Mouse (Mus musculus) limb, embryonic 14.5 days (tissue): Measurements from ENCODE around the gene Cfap97d1. TPM values are rescaled to one million over a fixed set of nuclear protein-coding genes. Genes with fewer than 3 reads are reported as not detected.

Source experiments
- ATAC-seq: fragments of 200-750 bp; cut with Nextera tagmentation; 2 replicates; pipeline ENCODE4 v1.8.0; 2017; ENCODE audit warnings: low read depth, moderate number of reproducible peaks, moderate TSS enrichment; ENCODE audit not compliant: low FRiP score
- DNase-seq: peaks from one replicate; pipeline ENCODE4 v3.0.0-alpha.2; 2015; ENCODE audit warnings: low spot score
- H3K27ac ChIP-seq: fragments of 300-500 bp; sonication (generic); replicated peaks from 2 replicates; pipeline ENCODE4 v1.5.1; 2014; ENCODE audit warnings: low read depth, mild to moderate bottlenecking, low read length, moderate library complexity, mixed read lengths
- H3K27me3 ChIP-seq: fragments of 300-500 bp; sonication (generic); 2 replicates; pipeline ENCODE4 v1.6.1; 2014; ENCODE audit warnings: low read length, mixed read lengths; ENCODE audit not compliant: control insufficient read depth, insufficient read depth
- H3K36me3 ChIP-seq: fragments of 300-500 bp; sonication (generic); 2 replicates; pipeline ENCODE4 v1.6.1; 2014; ENCODE audit warnings: mild to moderate bottlenecking, low read length, moderate library complexity, mixed read lengths; ENCODE audit not compliant: control insufficient read depth, insufficient read depth
- H3K4me1 ChIP-seq: fragments of 300-500 bp; sonication (generic); 2 replicates; pipeline ENCODE4 v1.6.1; 2014; ENCODE audit warnings: antibody characterized with exemption, low read length, mixed read lengths; ENCODE audit not compliant: control insufficient read depth, insufficient read depth
- H3K4me2 ChIP-seq: fragments of 300-500 bp; sonication (generic); replicated peaks from 2 replicates; pipeline ENCODE4 v1.6.1; 2014; ENCODE audit warnings: low read depth, mild to moderate bottlenecking, low read length, moderate library complexity; ENCODE audit not compliant: severe bottlenecking
- H3K4me3 ChIP-seq: fragments of 300-500 bp; sonication (generic); replicated peaks from 2 replicates; pipeline ENCODE4 v1.5.1; 2014; ENCODE audit warnings: low read length
- H3K9ac ChIP-seq: fragments of 300-500 bp; sonication (generic); 2 replicates; pipeline ENCODE4 v1.6.1; 2014; ENCODE audit warnings: mild to moderate bottlenecking, low read depth, low read length, moderate library complexity; ENCODE audit not compliant: severe bottlenecking
- H3K9me3 ChIP-seq: fragments of 300-500 bp; sonication (generic); 2 replicates; pipeline ENCODE4 v1.6.1; 2016; ENCODE audit warnings: low read length; ENCODE audit not compliant: control insufficient read depth
- POLR2A ChIP-seq: fragments of 200-500 bp; IDR thresholded peaks from 2 replicates; pipeline ENCODE4 v1.8.0; 2012; ENCODE audit warnings: inconsistent platforms, mild to moderate bottlenecking, moderate library complexity, borderline replicate concordance; ENCODE audit not compliant: insufficient read depth, insufficient read length; ENCODE audit errors: extremely low read depth
- WGBS: fragments of 180-500 bp; shearing (Covaris S2); extraction: QIAGEN DNeasy Blood & Tissue Kit; methylation state at CpG from one replicate; pipeline ENCODE4 v1.1.7; 2014; 5-methylcytosine and 5-hydroxymethylcytosine counted together
- polyA plus RNA-seq, 2 experiments: library from polyadenylated mRNA; depleted of rRNA in 1 of 2; stranded (reverse) in 1 of 2; unstranded in 1 of 2; fragments of >200 nt; fragmentation: Nextera tagmentation in 1 of 2; extraction: Ambion mirVana in 1 of 2; gene quantifications; 2 replicates each; pipeline versions ENCODE4 v1.2.1 to v1.2.3; 2012 to 2014

Cfap97d1 gene
- polyA plus RNA-seq, 2 experiments: not detected

- Histone ChIP-seq H3K4me3 (no peak overlapping the region), H3K9me3 (0 out of 2 replicates have a peak, but pooled peaks cover under 1% of the 10 kb centered on the region), H3K4me2 (peak overlapping the region; percentile 24; the same call in 1 of the 2 replicates), H3K36me3 (no peaks in the 10 kb centered on the region), H3K4me1 (no peaks in the 10 kb centered on the region), H3K27me3 (no peaks in the 10 kb centered on the region), H3K27ac (no peak overlapping the region), H3K9ac (no peak overlapping the region)
- DNase-seq (peak; percentile 88), ATAC-seq (peak; percentile 80)
- TF ChIP-seq POLR2A: no peak
- under 1% methylated on average over 9 of the region's 9 CpGs for WGBS
Measured at GRCm38 (mm10) chr11:102040138-102040524, 56.1 kb downstream of the Cfap97d1 start.

- H3K36me3 ChIP-seq: no peaks in the 10 kb centered on the region
- no peak for DNase-seq
- H3K27me3 ChIP-seq: no peaks in the 10 kb centered on the region
- no peak for TF ChIP-seq POLR2A
- H3K27ac ChIP-seq: no peak overlapping the region
- H3K4me1 ChIP-seq: no peaks in the 10 kb centered on the region
- no peak for ATAC-seq
- 0 out of 2 replicates have a peak, but pooled peaks cover 6% of the 10 kb centered on the region for H3K9me3 ChIP-seq
- 79% methylated on average over 4 of the region's 4 CpGs for WGBS
- no peak overlapping the region for H3K9ac ChIP-seq
- no peak overlapping the region for H3K4me3 ChIP-seq
- no peak overlapping the region for H3K4me2 ChIP-seq
Measured at GRCm38 (mm10) chr11:102040646-102041045, 56.6 kb downstream of the Cfap97d1 start.

- no peak for ATAC-seq
- DNase-seq: no peak
- Histone ChIP-seq H3K9ac (no peak within 1 kb of the TSS), H3K4me3 (no peak within 1 kb of the TSS), H3K4me2 (peak within 1 kb of the TSS; percentile 24; the same call in 1 of the 2 replicates), H3K27me3 (no peaks in the 10 kb centered on the region), H3K9me3 (0 out of 2 replicates have a peak, but pooled peaks cover 9% of the 10 kb centered on the region), H3K36me3 (no peaks in the 10 kb centered on the region), H3K4me1 (no peaks in the 10 kb centered on the region), H3K27ac (no peak within 1 kb of the TSS)
- 50% methylated on average over 5 of the region's 5 CpGs for WGBS
- no peak for TF ChIP-seq POLR2A
Measured at GRCm38 (mm10) chr11:102041350-102041949, 57.4 kb downstream of the Cfap97d1 start, which contains the start of gene Cd300lg. Gene Cd300lg (plus strand): TSS chr11:102041509.

Other genes starting within 250 kb of the Cfap97d1 start
- gene Etv4, start 198.9 kb upstream of the Cfap97d1 start, polyA plus RNA-seq (2012; rRNA removed): 24.2 and 31.6 TPM in 2 replicates
- 9.4 and 11.7 TPM in 2 replicates for gene Etv4, start 198.9 kb upstream of the Cfap97d1 start, polyA plus RNA-seq (2014; fragmentation: Nextera tagmentation; extraction: Ambion mirVana)
- 20.0 and 20.8 TPM in 2 replicates for gene Meox1, start 89.9 kb upstream of the Cfap97d1 start, polyA plus RNA-seq (2012; rRNA removed)
- gene Meox1, start 89.9 kb upstream of the Cfap97d1 start, polyA plus RNA-seq (2014; fragmentation: Nextera tagmentation; extraction: Ambion mirVana): 14.0 and 15.2 TPM in 2 replicates
- 0.82 and 0.88 TPM in 2 replicates for gene Sost, start 17.3 kb upstream of the Cfap97d1 start, polyA plus RNA-seq (2012; rRNA removed)
- not detected in 2 replicates for gene Sost, start 17.3 kb upstream of the Cfap97d1 start, polyA plus RNA-seq (2014; fragmentation: Nextera tagmentation; extraction: Ambion mirVana)
- 20.1 and 21.1 TPM in 2 replicates for gene Dusp3, start 2.7 kb downstream of the Cfap97d1 start, polyA plus RNA-seq (2012; rRNA removed)
- gene Dusp3, start 2.7 kb downstream of the Cfap97d1 start, polyA plus RNA-seq (2014; fragmentation: Nextera tagmentation; extraction: Ambion mirVana): 23.4 and 23.6 TPM in 2 replicates
- 15.7 and 17.8 TPM in 2 replicates for gene Mpp3, start 44.2 kb downstream of the Cfap97d1 start, polyA plus RNA-seq (2012; rRNA removed)
- 4.9 and 5.2 TPM in 2 replicates for gene Mpp3, start 44.2 kb downstream of the Cfap97d1 start, polyA plus RNA-seq (2014; fragmentation: Nextera tagmentation; extraction: Ambion mirVana)
- gene Cd300lg, start 57.2 kb downstream of the Cfap97d1 start, polyA plus RNA-seq (2012; rRNA removed): 1.0 and 2.1 TPM in 2 replicates
- 0.81 and 0.87 TPM in 2 replicates for gene Cd300lg, start 57.2 kb downstream of the Cfap97d1 start, polyA plus RNA-seq (2014; fragmentation: Nextera tagmentation; extraction: Ambion mirVana)
- gene Mpp2, start 104.2 kb downstream of the Cfap97d1 start, polyA plus RNA-seq (2012; rRNA removed): 20.5 and 26.7 TPM in 2 replicates
- gene Mpp2, start 104.2 kb downstream of the Cfap97d1 start, polyA plus RNA-seq (2014; fragmentation: Nextera tagmentation; extraction: Ambion mirVana): 6.6 and 10.2 TPM in 2 replicates
- not detected in 2 replicates for gene Ppy, start 117.0 kb downstream of the Cfap97d1 start, polyA plus RNA-seq (2012; rRNA removed)
- not detected in 2 replicates for gene Ppy, start 117.0 kb downstream of the Cfap97d1 start, polyA plus RNA-seq (2014; fragmentation: Nextera tagmentation; extraction: Ambion mirVana)
- gene Pyy, start 123.6 kb downstream of the Cfap97d1 start, polyA plus RNA-seq (2012; rRNA removed): not detected in 2 replicates
- not detected in 2 replicates for gene Pyy, start 123.6 kb downstream of the Cfap97d1 start, polyA plus RNA-seq (2014; fragmentation: Nextera tagmentation; extraction: Ambion mirVana)
- gene Nags, start 161.2 kb downstream of the Cfap97d1 start, polyA plus RNA-seq (2012; rRNA removed): 0.06 and 0.09 TPM in 2 replicates
- not detected in 2 replicates for gene Nags, start 161.2 kb downstream of the Cfap97d1 start, polyA plus RNA-seq (2014; fragmentation: Nextera tagmentation; extraction: Ambion mirVana)
- gene Tmem101, start 172.1 kb downstream of the Cfap97d1 start, polyA plus RNA-seq (2012; rRNA removed): 37.1 and 47.9 TPM in 2 replicates
- 29.7 and 34.5 TPM in 2 replicates for gene Tmem101, start 172.1 kb downstream of the Cfap97d1 start, polyA plus RNA-seq (2014; fragmentation: Nextera tagmentation; extraction: Ambion mirVana)
- gene Lsm12, start 201.0 kb downstream of the Cfap97d1 start, polyA plus RNA-seq (2012; rRNA removed): 38.5 and 40.0 TPM in 2 replicates
- 83.8 and 86.0 TPM in 2 replicates for gene Lsm12, start 201.0 kb downstream of the Cfap97d1 start, polyA plus RNA-seq (2014; fragmentation: Nextera tagmentation; extraction: Ambion mirVana)
- gene G6pc3, start 205.3 kb downstream of the Cfap97d1 start, polyA plus RNA-seq (2012; rRNA removed): 42.7 and 60.4 TPM in 2 replicates
- gene G6pc3, start 205.3 kb downstream of the Cfap97d1 start, polyA plus RNA-seq (2014; fragmentation: Nextera tagmentation; extraction: Ambion mirVana): 27.6 and 33.7 TPM in 2 replicates
- gene Hdac5, start 245.9 kb downstream of the Cfap97d1 start, polyA plus RNA-seq (2012; rRNA removed): 86.2 and 149 TPM in 2 replicates
- 46.7 and 57.4 TPM in 2 replicates for gene Hdac5, start 245.9 kb downstream of the Cfap97d1 start, polyA plus RNA-seq (2014; fragmentation: Nextera tagmentation; extraction: Ambion mirVana)